In genomic region chr15:84715132-84715531, GRCm38 (mm10) we compare ENCODE assay signal across 9 mouse cellular contexts. TPM values are rescaled to one million over a fixed set of nuclear protein-coding genes. Genes with fewer than 3 reads are reported as not detected.
DNase-seq lines count a peak whose midpoint lies in the region; ATAC-seq lines count a peak whose summit lies in the region.
"Had no signal": no experiment of that assay in that cellular context is flagged by ENCODE, and none has a peak within 500 bp of the region (broad histone marks: within the 10 kb centered on the region; RNA-seq: fewer than 3 reads in every experiment).

No protein-coding gene starts in this region.

- peak overlapping the region; percentile 74 for H3K27ac ChIP-seq in kidney, embryonic 14.5 days (ENCODE audit: low read depth, low read length)
- H3K27ac ChIP-seq in embryonic facial prominence, embryonic 11.5 days (replicated peaks; ENCODE audit: low read depth, low read length): no peak overlapping the region; the same call in 1 of the 2 replicates
- peak overlapping the region; percentile 53 for H3K27ac ChIP-seq in hindbrain, embryonic 16.5 days (ENCODE audit: low read depth, low read length)
- H3K27ac ChIP-seq in midbrain, embryonic 14.5 days (replicated peaks; ENCODE audit: low read depth, low read length): peak overlapping the region; percentile 76

- peak overlapping the region; percentile 15 for H3K4me2 ChIP-seq in kidney, embryonic 14.5 days (replicated peaks; ENCODE audit: low read depth, low read length)
- H3K4me2 ChIP-seq in embryonic facial prominence, embryonic 11.5 days (ENCODE audit: low read depth, low read length): peak overlapping the region; percentile 39; the same call in 1 of the 2 replicates
- peak overlapping the region; percentile 42 for H3K4me2 ChIP-seq in hindbrain, embryonic 16.5 days (ENCODE audit: low read length)
- H3K4me2 ChIP-seq in midbrain, embryonic 14.5 days (ENCODE audit: low read length): peak overlapping the region; percentile 52

- ATAC-seq in kidney, embryonic 14.5 days (ENCODE audit: low FRiP score, low TSS enrichment): no peak
- no peak for ATAC-seq in embryonic facial prominence, embryonic 11.5 days (replicated peaks; ENCODE audit: insufficient number of reproducible peaks, low FRiP score, low TSS enrichment, low read depth)
- no peak for ATAC-seq in hindbrain, embryonic 16.5 days
- ATAC-seq in midbrain, embryonic 14.5 days (ENCODE audit: low FRiP score, low TSS enrichment): no peak
- ATAC-seq in granulocyte monocyte progenitor cell, adult 5-6 weeks (replicated peaks; ENCODE audit: poor library complexity, severe bottlenecking): no peak

- peak overlapping the region; percentile 11; the same call in 1 of the 2 replicates for H3K4me3 ChIP-seq in kidney, embryonic 14.5 days (ENCODE audit: low read length)
- H3K4me3 ChIP-seq in embryonic facial prominence, embryonic 11.5 days (ENCODE audit: low read depth, low read length): no peak overlapping the region
- no peak overlapping the region for H3K4me3 ChIP-seq in hindbrain, embryonic 16.5 days (ENCODE audit: low read length)
- H3K4me3 ChIP-seq in midbrain, embryonic 14.5 days (replicated peaks; ENCODE audit: low read depth, low read length): peak overlapping the region; percentile 18

- H3K4me1 ChIP-seq in kidney, embryonic 14.5 days (ENCODE audit: control insufficient read depth, insufficient read depth, low read length): peaks cover 9% of the 10 kb centered on the region; the same call in 1 of the 2 replicates
- peaks cover 7% of the 10 kb centered on the region for H3K4me1 ChIP-seq in embryonic facial prominence, embryonic 11.5 days (ENCODE audit: control insufficient read depth, insufficient read depth, low read length)
- peaks cover 13% of the 10 kb centered on the region for H3K4me1 ChIP-seq in hindbrain, embryonic 16.5 days (ENCODE audit: control insufficient read depth, insufficient read depth, low read depth, low read length)
- H3K4me1 ChIP-seq in midbrain, embryonic 14.5 days (ENCODE audit: control insufficient read depth, insufficient read depth, low read length): peaks cover 11% of the 10 kb centered on the region; the same call in 1 of the 2 replicates

- no peaks in the 10 kb centered on the region for H3K9me3 ChIP-seq in kidney, embryonic 14.5 days (ENCODE audit: control insufficient read depth, low read length)
- H3K9me3 ChIP-seq in embryonic facial prominence, embryonic 11.5 days (replicated peaks; ENCODE audit: control insufficient read depth, low read length): no peaks in the 10 kb centered on the region
- no peaks in the 10 kb centered on the region for H3K9me3 ChIP-seq in hindbrain, embryonic 16.5 days (ENCODE audit: control insufficient read depth, low read length)
- no peaks in the 10 kb centered on the region for H3K9me3 ChIP-seq in midbrain, embryonic 14.5 days (ENCODE audit: control insufficient read depth, low read length)

- H3K9ac ChIP-seq in kidney, embryonic 14.5 days (ENCODE audit: low read depth, low read length): peak overlapping the region; percentile 20; the same call in 1 of the 2 replicates
- H3K9ac ChIP-seq in embryonic facial prominence, embryonic 11.5 days (replicated peaks; ENCODE audit: low read length): peak overlapping the region; percentile 49
- H3K9ac ChIP-seq in hindbrain, embryonic 16.5 days (ENCODE audit: low read depth, low read length): peak overlapping the region; percentile 36
- H3K9ac ChIP-seq in midbrain, embryonic 14.5 days (replicated peaks; ENCODE audit: low read length): peak overlapping the region; percentile 36; the same call in 1 of the 2 replicates

- H3K36me3 ChIP-seq in kidney, embryonic 14.5 days (ENCODE audit: control insufficient read depth, insufficient read depth, low read length): no peaks in the 10 kb centered on the region
- no peaks in the 10 kb centered on the region for H3K36me3 ChIP-seq in embryonic facial prominence, embryonic 11.5 days (replicated peaks; ENCODE audit: control insufficient read depth, insufficient read depth, low read depth, low read length)
- H3K36me3 ChIP-seq in hindbrain, embryonic 16.5 days (ENCODE audit: control insufficient read depth, insufficient read depth, low read length): no peaks in the 10 kb centered on the region
- H3K36me3 ChIP-seq in midbrain, embryonic 14.5 days (ENCODE audit: control insufficient read depth, insufficient read depth, low read length): no peaks in the 10 kb centered on the region

- 0 out of 2 replicates have a peak, but pooled peaks cover 2% of the 10 kb centered on the region for H3K27me3 ChIP-seq in kidney, embryonic 14.5 days (ENCODE audit: control insufficient read depth, insufficient read depth, low read length)
- peaks cover 8% of the 10 kb centered on the region; the same call in 1 of the 2 replicates for H3K27me3 ChIP-seq in embryonic facial prominence, embryonic 11.5 days (ENCODE audit: control insufficient read depth, insufficient read depth, low read length)
- H3K27me3 ChIP-seq in hindbrain, embryonic 16.5 days (replicated peaks; ENCODE audit: control insufficient read depth, insufficient read depth, low read length): peaks cover 9% of the 10 kb centered on the region
- peaks cover 14% of the 10 kb centered on the region for H3K27me3 ChIP-seq in midbrain, embryonic 14.5 days (ENCODE audit: control insufficient read depth, insufficient read depth, low read length)

- no peak for DNase-seq in kidney, postnatal 36 days
- no peak for DNase-seq in embryonic facial prominence, embryonic 11.5 days (ENCODE audit: low spot score)
- no peak for DNase-seq in midbrain, embryonic 14.5 days
- no peak for DNase-seq in layer of hippocampus, postnatal 25 days (ENCODE audit: extremely low spot score in 1 of 2, low spot score in 1 of 2)
- no peak for DNase-seq in layer of hippocampus, adult 8-10 months (ENCODE audit: low spot score in 2 of 2)

- 44% methylated on average over 11 of the region's 11 CpGs for WGBS in kidney, embryonic 14.5 days
- 48% methylated on average over 11 of the region's 11 CpGs for WGBS in embryonic facial prominence, embryonic 11.5 days
- 36% methylated on average over 11 of the region's 11 CpGs for WGBS in hindbrain, embryonic 16.5 days
- 38% methylated on average over 11 of the region's 11 CpGs for WGBS in midbrain, embryonic 14.5 days

RNA-seq across cellular contexts. Expression of gene Arhgap8, which starts 4.7 kb away (rescaled TPM):
- 8.7 and 10.2 TPM in 2 replicates for polyA plus RNA-seq in kidney, embryonic 14.5 days (2014; fragmentation: Nextera tagmentation; extraction: Ambion mirVana)
- polyA plus RNA-seq in embryonic facial prominence, embryonic 11.5 days (2014; fragmentation: Nextera tagmentation; extraction: Ambion mirVana): 2.8 and 4.2 TPM in 2 replicates
- 0.61 and 0.96 TPM in 2 replicates for polyA plus RNA-seq in hindbrain, embryonic 16.5 days (2015; fragmentation: Nextera tagmentation; extraction: Ambion mirVana)
- 0.46 TPM in 1 of 2 replicates, not detected in the other for polyA plus RNA-seq in midbrain, embryonic 14.5 days (2014; fragmentation: Nextera tagmentation; extraction: Ambion mirVana)
- under 1 TPM; 0.25 to 0.33 TPM for total RNA-seq in layer of hippocampus, postnatal 25 days (2021)
- not detected in 2 replicates for total RNA-seq in granulocyte monocyte progenitor cell, adult 5-6 weeks (2014; fragmentation: Nextera tagmentation)
- not detected in 2 replicates for total RNA-seq in granulocyte monocyte progenitor cell, adult 5-6 weeks (2017)
- under 1 TPM in 3 of 4 experiments, not detected in 1; 0.18 to 0.76 (median 0.39) TPM for total RNA-seq in layer of hippocampus, adult 8-10 months (2022)
- total RNA-seq: MEL had no signal

RNA-seq across cellular contexts. Expression of gene Prr5, which starts 45.7 kb away (rescaled TPM):
- polyA plus RNA-seq in kidney, embryonic 14.5 days (2014; fragmentation: Nextera tagmentation; extraction: Ambion mirVana): 27.2 and 34.8 TPM in 2 replicates
- 11.4 and 11.8 TPM in 2 replicates for polyA plus RNA-seq in embryonic facial prominence, embryonic 11.5 days (2014; fragmentation: Nextera tagmentation; extraction: Ambion mirVana)
- 30.5 and 33.2 TPM in 2 replicates for polyA plus RNA-seq in hindbrain, embryonic 16.5 days (2015; fragmentation: Nextera tagmentation; extraction: Ambion mirVana)
- polyA plus RNA-seq in midbrain, embryonic 14.5 days (2014; fragmentation: Nextera tagmentation; extraction: Ambion mirVana): 19.5 and 19.9 TPM in 2 replicates
- 10 to 100 TPM; 10.1 to 16.9 TPM for total RNA-seq in layer of hippocampus, postnatal 25 days (2021)
- 16.4 and 16.9 TPM in 2 replicates for total RNA-seq in granulocyte monocyte progenitor cell, adult 5-6 weeks (2014; fragmentation: Nextera tagmentation)
- 3.9 and 4.9 TPM in 2 replicates for total RNA-seq in granulocyte monocyte progenitor cell, adult 5-6 weeks (2017)
- total RNA-seq in layer of hippocampus, adult 8-10 months (2022): 10 to 100 TPM; 11.0 to 14.2 (median 13.6) TPM
- total RNA-seq: MEL had no signal

Comparison
In these comparisons a context has a peak if more than half of its experiments do, and no peak if none do; other contexts are left out.
1. H3K4me3 ChIP-seq: peak in kidney, embryonic 14.5 days (single experiment) and midbrain, embryonic 14.5 days (single experiment); none in embryonic facial prominence, embryonic 11.5 days (single experiment) and hindbrain, embryonic 16.5 days (single experiment).
2. Peak in every context shown above with its lines, with median percentiles within 50 percentile points of each other: H3K4me2 ChIP-seq and H3K9ac ChIP-seq.